Mouse (Mus musculus): ENCODE measurements around the gene Neu1. TPM values are rescaled to one million over a fixed set of nuclear protein-coding genes. Genes with fewer than 3 reads are reported as not detected.

Gene Neu1
- total RNA-seq (2021) = 10 to 100 TPM; 32.1 to 32.8 TPM
- long read RNA-seq, experiment 1, transcript Neu1-201 (6 exons, 2,474 nt) = major isoform, 54 of 70 reads
- long read RNA-seq, experiment 1, partial matches to known transcripts = 11 of 70 reads
- long read RNA-seq, experiment 1, other reads (novel, unspliced or antisense) = 5 of 70 reads
- long read RNA-seq, experiment 2, transcript Neu1-201 (6 exons, 2,474 nt) = major isoform, 29 of 45 reads
- long read RNA-seq, experiment 2, partial matches to known transcripts = 4 of 45 reads
- long read RNA-seq, experiment 2, other reads (novel, unspliced or antisense) = 11 of 45 reads

- peak; percentile 98 to 99 for DNase-seq (ENCODE audit: low spot score in 2 of 2)
- intact Hi-C loops (cut with DNase I) = no loop called here
Measured at GRCm38 (mm10) chr17:34931061-34931734, at the start of gene Neu1. Neu1 (plus strand) TSS chr17:34931253.

GRCm38 (mm10) chr17:34881683-34882310, 49.3 kb upstream of the Neu1 start, which contains the start of gene Gm20547:
Gm20547 (minus strand) TSS chr17:34882042.
- no peak for DNase-seq (ENCODE audit: low spot score in 2 of 2)
- intact Hi-C loops (cut with DNase I) = no loop called here

GRCm38 (mm10) chr17:34883332-34883731, 47.7 kb upstream of the Neu1 start:
- no peak for DNase-seq (ENCODE audit: low spot score in 2 of 2)
- intact Hi-C loops (cut with DNase I) = no loop called here

- intact Hi-C loops (cut with DNase I) = loop anchor here (5.0 kb wide), 1 partner anchor 212 kb away; the partner anchor contains the start of gene Tnxb
Measured at GRCm38 (mm10) chr17:34884704-34885103, 46.3 kb upstream of the Neu1 start.

GRCm38 (mm10) chr17:34885615-34886014, 45.4 kb upstream of the Neu1 start:
- DNase-seq (ENCODE audit: low spot score in 2 of 2) = no peak
- intact Hi-C loops (cut with DNase I) = loop anchor here (5.0 kb wide), 1 partner anchor 213 kb away; the partner anchor contains the start of gene Tnxb

More at GRCm38 (mm10) chr17:34884704-34885103, 46.3 kb upstream of the Neu1 start:
- no peak for DNase-seq (ENCODE audit: low spot score in 2 of 2)

GRCm38 (mm10) chr17:34887942-34888341, 43.1 kb upstream of the Neu1 start:
- intact Hi-C loops (cut with DNase I) = loop anchor here (5.0 kb wide), 1 partner anchor 216 kb away; the partner anchor contains the start of gene Tnxb
- DNase-seq (ENCODE audit: low spot score in 2 of 2) = no peak

- intact Hi-C loops (cut with DNase I) = no loop called here
- DNase-seq (ENCODE audit: low spot score in 2 of 2) = no peak
Measured at GRCm38 (mm10) chr17:34890074-34890743, 40.8 kb upstream of the Neu1 start.

GRCm38 (mm10) chr17:34891377-34891776, 39.7 kb upstream of the Neu1 start:
- intact Hi-C loops (cut with DNase I) = no loop called here
- no peak for DNase-seq (ENCODE audit: low spot score in 2 of 2)

- intact Hi-C loops (cut with DNase I) = no loop called here
- DNase-seq (ENCODE audit: low spot score in 2 of 2) = no peak
Measured at GRCm38 (mm10) chr17:34893072-34893824, 37.8 kb upstream of the Neu1 start.

GRCm38 (mm10) chr17:34894074-34894597, 36.9 kb upstream of the Neu1 start:
- DNase-seq (ENCODE audit: low spot score in 2 of 2) = peak; percentile 93 to 94
- intact Hi-C loops (cut with DNase I) = no loop called here

- DNase-seq (ENCODE audit: low spot score in 2 of 2) = peak in 1 of 2 experiments; percentile 51
- intact Hi-C loops (cut with DNase I) = loop anchor here (5.0 kb wide), 1 partner anchor 38 kb away; no protein-coding TSS in a partner anchor
Measured at GRCm38 (mm10) chr17:34894801-34895530, 36.1 kb upstream of the Neu1 start.

GRCm38 (mm10) chr17:34895724-34896123, 35.3 kb upstream of the Neu1 start:
- intact Hi-C loops (cut with DNase I) = loop anchor here (5.0 kb wide), 1 partner anchor 38 kb away; no protein-coding TSS in a partner anchor
- DNase-seq (ENCODE audit: low spot score in 2 of 2) = no peak

GRCm38 (mm10) chr17:34896366-34896765, 34.7 kb upstream of the Neu1 start:
- intact Hi-C loops (cut with DNase I) = loop anchor here (5.0 kb wide), 1 partner anchor 39 kb away; no protein-coding TSS in a partner anchor
- no peak for DNase-seq (ENCODE audit: low spot score in 2 of 2)

GRCm38 (mm10) chr17:34897373-34898159, 33.5 kb upstream of the Neu1 start:
- intact Hi-C loops (cut with DNase I) = loop anchor here (5.0 kb wide), 1 partner anchor 40 kb away; no protein-coding TSS in a partner anchor
- peak; percentile 66 to 83 for DNase-seq (ENCODE audit: low spot score in 2 of 2)

- intact Hi-C loops (cut with DNase I) = loop anchor here (5.0 kb wide), 1 partner anchor 41 kb away; no protein-coding TSS in a partner anchor
- peak; percentile 78 to 82 for DNase-seq (ENCODE audit: low spot score in 2 of 2)
Measured at GRCm38 (mm10) chr17:34898160-34898586, 32.9 kb upstream of the Neu1 start, which contains the start of the genes C2 and Ehmt2. C2 (minus strand) TSS chr17:34898265. Ehmt2 (plus strand) TSS chr17:34898469.

GRCm38 (mm10) chr17:34898706-34899052, 32.4 kb upstream of the Neu1 start:
- intact Hi-C loops (cut with DNase I) = loop anchor here (5.0 kb wide), 1 partner anchor 41 kb away; no protein-coding TSS in a partner anchor
- DNase-seq (ENCODE audit: low spot score in 2 of 2) = no peak

Data from left cerebral cortex, postnatal 14 days (tissue).